ENCODE assay signal across 8 mouse cellular contexts in genomic region chr1:130875139-130875538, GRCm38 (mm10). TPM values are rescaled to one million over a fixed set of nuclear protein-coding genes. Genes with fewer than 3 reads are reported as not detected.
DNase-seq lines count a peak whose midpoint lies in the region; ATAC-seq and TF ChIP-seq lines count a peak whose summit lies in the region.

No protein-coding gene starts in this region.

- H3K27ac ChIP-seq in ES-E14 (ENCODE audit: insufficient read depth, low read depth, low read length, poor library complexity, severe bottlenecking) = no peak overlapping the region
- H3K27ac ChIP-seq in layer of hippocampus, adult 2 months = no peak overlapping the region

- peak; percentile 55 for ATAC-seq in megakaryocyte-erythroid progenitor cell, adult 5-6 weeks (replicated peaks; ENCODE audit: low FRiP score, low TSS enrichment, poor library complexity, severe bottlenecking)

- intact Hi-C loops in heart, postnatal 25 days (cut with DNase I) = loop anchor here (5.0 to 10.0 kb wide), 3 partner anchors 277 to 387 kb away; partner anchors contain the start of gene Eif2d
- intact Hi-C loops in heart, postnatal 10 days (cut with DNase I) = loop anchor here (1.0 to 10.0 kb wide), 4 partner anchors 104 to 387 kb away; partner anchors contain the start of gene Dyrk3

- DNase-seq in heart, adult 8-10 months (ENCODE audit: low spot score) = peak; percentile 22
- no peak for DNase-seq in heart, postnatal 25 days (ENCODE audit: low spot score)
- DNase-seq in ES-E14 (ENCODE audit: low read depth, low spot score) = peak; percentile 33
- peak; percentile 61 for DNase-seq in cerebellum, adult 9-10 months
- DNase-seq in heart, postnatal 10 days = peak; percentile 64 to 70
- DNase-seq in layer of hippocampus, adult 2 months (ENCODE audit: low spot score in 2 of 2) = peak; percentile 23 to 64
- peak; percentile 20 for DNase-seq in yolk sac, embryonic 10.5 days (ENCODE audit: low spot score)

- peak; percentile 94 for TF ChIP-seq CTCF in layer of hippocampus, adult 2 months (conservative IDR thresholded peaks at IDR 0.05)

- H3K4me1 ChIP-seq in ES-E14 (ENCODE audit: control insufficient read depth in 2 of 2, insufficient read depth in 2 of 2, low read length in 2 of 2, poor library complexity in 1 of 2) = no peaks in the 10 kb centered on the region

- in situ Hi-C loops in ES-E14 (cut with MboI; ENCODE audit: low sequenced_read_pairs in 2 of 2, unreplicated experiment in 2 of 2) = loop anchor here (10.0 to 25.0 kb wide), 3 partner anchors 180 to 387 kb away; no protein-coding TSS in a partner anchor

- no peaks in the 10 kb centered on the region for H3K9me3 ChIP-seq in ES-E14 (ENCODE audit: control insufficient read depth, insufficient read depth, low read depth, low read length)

- H3K4me3 ChIP-seq in ES-E14 (ENCODE audit: insufficient read depth in 1 of 2, low read depth in 1 of 2, low read length in 2 of 2, poor library complexity in 1 of 2, severe bottlenecking in 1 of 2) = no peak overlapping the region
- no peak overlapping the region for H3K4me3 ChIP-seq in layer of hippocampus, adult 2 months

- no peaks in the 10 kb centered on the region for H3K36me3 ChIP-seq in ES-E14 (ENCODE audit: control insufficient read depth, insufficient read depth, low read length, poor library complexity, severe bottlenecking)

- no peak overlapping the region for H3K9ac ChIP-seq in ES-E14 (ENCODE audit: insufficient read depth, low read depth, low read length, poor library complexity, severe bottlenecking)

TF ChIP-seq in ES-E14, 5 proteins besides CTCF, POLR2A, EP300 and RAD21:
- TF ChIP-seq CHD2 (IDR thresholded peaks at IDR 0.05; ENCODE audit: low read depth, low read length) (no peak), ZC3H11A (IDR thresholded peaks at IDR 0.05; ENCODE audit: borderline replicate concordance, low read depth, low read length) (no peak), HCFC1 (IDR thresholded peaks at IDR 0.05; ENCODE audit: borderline replicate concordance, insufficient read depth, low read length) (no peak), ZNF384 (IDR thresholded peaks at IDR 0.05; ENCODE audit: low read depth, low read length) (no peak), MAFK (IDR thresholded peaks at IDR 0.05; ENCODE audit: insufficient read depth, low read depth, low read length) (no peak)

RNA-seq across cellular contexts. Expression of gene Fcmr, which starts 9.7 kb away (rescaled TPM):
- total RNA-seq in heart, adult 8-10 months (2022) = 1 to 10 TPM in 1 of 4 experiments, under 1 TPM in 3; 0.47 to 1.1 (median 0.62) TPM
- 1 to 10 TPM; 1.2 to 2.4 TPM for total RNA-seq in heart, postnatal 25 days (2021)
- total RNA-seq in ES-E14 (2012; rRNA removed) = not detected in 2 replicates
- under 1 TPM; 0.47 to 0.86 TPM for total RNA-seq in heart, postnatal 10 days (2021)
- total RNA-seq in layer of hippocampus, adult 2 months (2021) = under 1 TPM in 1 of 2 experiments, not detected in 1; 0.59 TPM
- total RNA-seq in megakaryocyte-erythroid progenitor cell, adult 5-6 weeks (2014; fragmentation: Nextera tagmentation) = 1.1 TPM in 1 of 2 replicates, not detected in the other
- not detected in 2 replicates for total RNA-seq in megakaryocyte-erythroid progenitor cell, adult 5-6 weeks (2017)

RNA-seq across cellular contexts. Expression of gene Il24, which starts 12.1 kb away (rescaled TPM):
- total RNA-seq in heart, adult 8-10 months (2022) = not detected
- not detected for total RNA-seq in heart, postnatal 25 days (2021)
- 0.48 and 1.9 TPM in 2 replicates for total RNA-seq in ES-E14 (2012; rRNA removed)
- not detected for total RNA-seq in heart, postnatal 10 days (2021)
- not detected for total RNA-seq in layer of hippocampus, adult 2 months (2021)
- not detected in 2 replicates for total RNA-seq in megakaryocyte-erythroid progenitor cell, adult 5-6 weeks (2014; fragmentation: Nextera tagmentation)
- total RNA-seq in megakaryocyte-erythroid progenitor cell, adult 5-6 weeks (2017) = not detected in 2 replicates

RNA-seq across cellular contexts. Expression of gene Il20, which starts 36.1 kb away (rescaled TPM):
- not detected for total RNA-seq in heart, adult 8-10 months (2022)
- total RNA-seq in heart, postnatal 25 days (2021) = not detected
- not detected in 2 replicates for total RNA-seq in ES-E14 (2012; rRNA removed)
- total RNA-seq in heart, postnatal 10 days (2021) = not detected
- not detected for total RNA-seq in layer of hippocampus, adult 2 months (2021)
- not detected in 2 replicates for total RNA-seq in megakaryocyte-erythroid progenitor cell, adult 5-6 weeks (2014; fragmentation: Nextera tagmentation)
- not detected in 2 replicates for total RNA-seq in megakaryocyte-erythroid progenitor cell, adult 5-6 weeks (2017)

RNA-seq across cellular contexts. Expression of gene Pigr, which starts 48.7 kb away (rescaled TPM):
- under 1 TPM in 1 of 4 experiments, not detected in 3; 0.23 TPM for total RNA-seq in heart, adult 8-10 months (2022)
- not detected for total RNA-seq in heart, postnatal 25 days (2021)
- 0.04 TPM in 1 of 2 replicates, not detected in the other for total RNA-seq in ES-E14 (2012; rRNA removed)
- total RNA-seq in heart, postnatal 10 days (2021) = not detected
- total RNA-seq in layer of hippocampus, adult 2 months (2021) = not detected
- total RNA-seq in megakaryocyte-erythroid progenitor cell, adult 5-6 weeks (2014; fragmentation: Nextera tagmentation) = not detected in 2 replicates
- not detected in 2 replicates for total RNA-seq in megakaryocyte-erythroid progenitor cell, adult 5-6 weeks (2017)
